Mouse (Mus musculus) midbrain, embryonic 13.5 days (tissue): ENCODE results near the gene Defb29. TPM values are rescaled to one million over a fixed set of nuclear protein-coding genes. Genes with fewer than 3 reads are reported as not detected.

Experiments used
- ATAC-seq: fragments of 200-750 bp; cut with Nextera tagmentation; 2 replicates; pipeline ENCODE4 v1.8.0; 2017; ENCODE audit warnings: mild to moderate bottlenecking, moderate TSS enrichment, moderate library complexity
- H3K27ac ChIP-seq: fragments of 300-500 bp; sonication (generic); 2 replicates; pipeline ENCODE4 v1.5.1; 2015; ENCODE audit warnings: inconsistent platforms, mild to moderate bottlenecking, moderate library complexity
- H3K27me3 ChIP-seq: fragments of 300-500 bp; sonication (generic); 2 replicates; pipeline ENCODE4 v1.6.1; 2015; ENCODE audit warnings: mild to moderate bottlenecking, inconsistent platforms
- H3K36me3 ChIP-seq: fragments of 300-500 bp; sonication (generic); 2 replicates; pipeline ENCODE4 v1.6.1; 2015; ENCODE audit warnings: mild to moderate bottlenecking, inconsistent platforms
- H3K4me1 ChIP-seq: fragments of 300-500 bp; sonication (generic); replicated peaks from 2 replicates; pipeline ENCODE4 v1.6.1; 2015; ENCODE audit warnings: inconsistent platforms
- H3K4me2 ChIP-seq: fragments of 300-500 bp; sonication (generic); replicated peaks from 2 replicates; pipeline ENCODE4 v1.6.1; 2015; ENCODE audit warnings: moderate library complexity, mild to moderate bottlenecking, inconsistent platforms
- H3K4me3 ChIP-seq: fragments of 300-500 bp; sonication (generic); replicated peaks from 2 replicates; pipeline ENCODE4 v1.5.1; 2015; ENCODE audit warnings: mild to moderate bottlenecking, inconsistent platforms
- H3K9ac ChIP-seq: fragments of 300-500 bp; sonication (generic); replicated peaks from 2 replicates; pipeline ENCODE4 v1.6.1; 2015; ENCODE audit warnings: mild to moderate bottlenecking, inconsistent platforms
- H3K9me3 ChIP-seq: fragments of 300-500 bp; sonication (generic); 2 replicates; pipeline ENCODE4 v1.6.1; 2016; ENCODE audit warnings: mild to moderate bottlenecking, inconsistent platforms
- WGBS: fragments of 180-500 bp; shearing (Covaris S2); methylation state at CpG from one replicate; pipeline ENCODE4 v1.1.7; 2015; 5-methylcytosine and 5-hydroxymethylcytosine counted together
- polyA plus RNA-seq: library from polyadenylated mRNA; unstranded; fragments of >200 nt; fragmentation: Nextera tagmentation; extraction: Ambion mirVana; gene quantifications from 2 replicates; pipeline ENCODE4 v1.2.1, GENCODE M21; 2015

Gene Defb29
- polyA plus RNA-seq, 1 experiment from 2014 or later, result not detected

DNA sequence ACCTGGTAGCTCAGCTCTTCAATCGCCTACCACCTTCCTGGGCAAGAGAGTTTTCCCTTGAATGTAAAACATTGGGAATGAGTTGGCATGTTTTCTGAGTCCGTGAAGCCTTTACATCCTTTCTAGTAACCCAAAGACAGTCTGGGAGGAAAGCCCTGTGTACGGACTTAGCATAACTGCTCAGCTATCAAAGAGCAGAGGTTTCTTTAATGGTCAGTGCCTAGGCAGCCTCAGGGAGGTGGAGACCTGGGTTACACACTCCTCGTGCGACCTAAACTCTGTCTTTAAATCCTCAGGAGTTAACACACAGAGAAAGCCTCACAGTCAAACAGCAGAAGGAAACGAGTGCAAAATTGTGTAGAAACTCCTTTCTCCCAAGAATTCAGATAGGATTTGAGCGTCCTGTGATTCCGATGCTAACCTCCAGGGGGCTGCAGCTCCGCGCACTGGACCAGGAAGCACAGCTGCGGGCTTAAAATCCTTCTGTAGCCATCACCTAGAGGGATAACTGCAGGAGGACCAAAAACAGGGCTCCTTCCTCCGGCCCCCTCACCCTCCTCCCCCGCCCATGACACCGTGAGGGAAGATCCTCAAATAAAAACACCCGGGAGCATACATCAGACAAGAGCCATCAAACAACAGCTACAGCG is 14.0 kb upstream of the Defb29 start:
- no peak for ATAC-seq
- Histone ChIP-seq H3K27me3 (no peaks in the 10 kb centered on the region), H3K36me3 (no peaks in the 10 kb centered on the region), H3K9ac (no peak overlapping the region), H3K9me3 (no peaks in the 10 kb centered on the region), H3K4me3 (no peak overlapping the region), H3K4me1 (peaks cover 7% of the 10 kb centered on the region), H3K27ac (no peak overlapping the region), H3K4me2 (peak overlapping the region; percentile 36)
- 14% methylated on average over 16 of the region's 16 CpGs for WGBS

DNA sequence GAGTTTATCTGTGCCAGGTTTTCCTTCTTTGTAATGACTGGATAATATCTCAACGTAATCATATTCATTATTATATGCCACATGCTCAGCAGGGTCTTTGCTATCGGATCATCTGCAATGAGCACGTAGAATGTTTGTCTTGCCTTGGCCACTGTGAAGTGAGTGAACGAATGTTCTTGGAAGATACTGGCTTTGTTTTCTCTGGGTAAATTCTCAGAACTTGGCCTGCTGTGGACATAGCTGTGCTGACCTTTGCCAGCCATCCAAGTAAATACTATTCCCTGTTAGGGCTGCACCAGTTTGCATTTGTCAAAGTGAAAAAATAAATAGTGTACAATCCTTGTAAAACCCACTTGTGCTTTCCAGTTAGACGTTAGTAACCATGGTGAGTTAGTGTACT is 8.2 kb upstream of the Defb29 start:
- 76% methylated on average over 5 of the region's 5 CpGs for WGBS
- Histone ChIP-seq H3K4me3 (no peak overlapping the region), H3K9me3 (no peaks in the 10 kb centered on the region), H3K9ac (no peak overlapping the region), H3K27me3 (no peaks in the 10 kb centered on the region), H3K27ac (no peak overlapping the region), H3K4me2 (no peak overlapping the region), H3K4me1 (no peaks in the 10 kb centered on the region; the same call in 1 of the 2 replicates), H3K36me3 (no peaks in the 10 kb centered on the region)
- no peak for ATAC-seq

DNA sequence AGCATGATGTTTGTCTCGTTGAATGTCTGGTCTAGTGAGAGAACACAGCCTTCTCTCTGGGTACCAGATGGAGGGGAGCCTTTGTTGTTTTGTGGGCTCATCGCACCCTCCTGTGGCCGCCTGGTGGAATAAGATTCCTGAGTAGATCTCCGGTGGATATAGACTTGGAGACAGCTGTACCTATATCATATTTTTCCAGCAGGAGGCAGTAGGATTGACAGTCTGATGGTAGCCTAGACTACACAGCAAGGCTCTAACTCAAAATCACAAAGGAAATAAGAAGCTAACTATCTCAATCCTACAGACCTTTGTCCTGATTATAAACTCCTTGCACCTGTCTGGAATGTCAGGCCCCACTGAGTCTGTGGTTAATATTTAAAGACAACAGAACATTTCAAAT is 4.8 kb upstream of the Defb29 start:
- WGBS, result 29% methylated on average over 4 of the region's 4 CpGs
- 0 out of 2 replicates have a peak, but pooled peaks have one; percentile 27 for ATAC-seq
- H3K4me3 ChIP-seq, result no peak overlapping the region

DNA sequence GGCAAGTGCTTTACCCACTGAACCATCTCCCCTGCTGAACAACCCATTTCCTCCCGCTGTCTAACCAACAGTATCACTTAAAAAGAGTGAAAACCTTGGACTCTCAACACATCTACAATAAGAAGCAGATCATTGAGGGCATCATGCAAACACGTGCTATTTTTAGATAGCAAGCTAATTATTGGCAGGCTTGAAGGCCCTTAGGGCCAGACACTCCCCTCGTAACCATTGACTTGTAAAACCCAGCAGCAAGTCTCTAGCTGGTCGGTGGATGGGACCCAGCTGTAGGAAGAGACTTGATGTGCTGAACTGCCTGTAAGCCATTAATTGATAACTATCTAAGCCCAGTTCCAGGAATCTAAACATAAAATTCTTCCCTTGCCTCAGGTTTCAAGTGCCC is 3.6 kb upstream of the Defb29 start:
- Histone ChIP-seq H3K27me3 (no peaks in the 10 kb centered on the region), H3K36me3 (no peaks in the 10 kb centered on the region), H3K9ac (no peak overlapping the region), H3K9me3 (no peaks in the 10 kb centered on the region), H3K4me2 (no peak overlapping the region), H3K4me1 (no peaks in the 10 kb centered on the region; the same call in 1 of the 2 replicates), H3K4me3 (no peak overlapping the region), H3K27ac (no peak overlapping the region)
- 81% methylated on average over 4 of the region's 4 CpGs for WGBS
- ATAC-seq, result no peak

More for the DNA sequence above, 4.8 kb upstream of the Defb29 start:
- Histone ChIP-seq H3K9me3 (no peaks in the 10 kb centered on the region), H3K9ac (no peak overlapping the region), H3K4me2 (no peak overlapping the region), H3K36me3 (no peaks in the 10 kb centered on the region), H3K27ac (no peak overlapping the region), H3K27me3 (no peaks in the 10 kb centered on the region), H3K4me1 (no peaks in the 10 kb centered on the region; the same call in 1 of the 2 replicates)

DNA sequence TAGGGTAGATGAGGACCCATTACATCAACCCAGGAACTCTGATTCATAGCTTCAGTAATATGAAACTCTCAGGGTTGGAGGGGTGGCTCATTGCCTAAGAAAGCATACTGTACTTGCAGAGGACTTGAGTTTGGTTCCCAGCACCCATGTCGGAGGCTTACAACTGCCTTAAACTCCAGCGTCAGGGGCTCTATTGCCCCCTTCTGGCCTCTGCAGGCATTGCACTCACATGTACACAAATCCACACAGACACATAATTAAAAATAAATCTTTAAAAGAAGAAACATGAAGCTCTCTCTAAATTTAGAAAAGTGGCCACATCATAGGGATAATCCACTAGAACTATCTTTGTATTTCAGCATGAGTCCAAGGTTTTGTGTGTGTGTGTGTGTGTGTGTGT is 3.0 kb upstream of the Defb29 start:
- no peaks in the 10 kb centered on the region for H3K9me3 ChIP-seq
- no peaks in the 10 kb centered on the region for H3K27me3 ChIP-seq
- ATAC-seq, result no peak
- no peak overlapping the region for H3K4me3 ChIP-seq
- no peaks in the 10 kb centered on the region for H3K36me3 ChIP-seq
- no peak overlapping the region for H3K4me2 ChIP-seq
- WGBS, result 77% methylated on average over 2 of the region's 2 CpGs
- no peaks in the 10 kb centered on the region; the same call in 1 of the 2 replicates for H3K4me1 ChIP-seq
- H3K27ac ChIP-seq, result no peak overlapping the region
- no peak overlapping the region for H3K9ac ChIP-seq

DNA sequence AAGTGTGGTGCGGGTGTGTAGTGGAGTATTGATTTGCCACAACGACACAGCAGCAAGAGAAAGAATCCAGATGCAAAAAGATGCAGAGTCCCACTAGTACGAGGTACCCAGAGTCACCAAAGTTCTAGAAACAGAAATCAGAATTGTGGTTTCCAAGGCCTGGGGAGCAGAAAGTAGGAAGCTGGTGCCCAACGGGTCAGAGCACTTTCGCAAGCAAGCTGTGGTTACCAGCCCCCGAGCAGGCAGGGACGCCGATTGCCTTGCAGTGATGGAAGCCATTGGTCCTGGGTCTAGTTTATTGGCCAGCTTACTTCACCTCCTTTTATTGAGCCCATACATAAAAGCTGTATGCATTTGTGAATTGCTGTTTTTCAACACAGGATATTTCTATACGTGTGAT is 2.1 kb upstream of the Defb29 start:
- 89% methylated on average over 9 of the region's 9 CpGs for WGBS
- no peak for ATAC-seq

DNA sequence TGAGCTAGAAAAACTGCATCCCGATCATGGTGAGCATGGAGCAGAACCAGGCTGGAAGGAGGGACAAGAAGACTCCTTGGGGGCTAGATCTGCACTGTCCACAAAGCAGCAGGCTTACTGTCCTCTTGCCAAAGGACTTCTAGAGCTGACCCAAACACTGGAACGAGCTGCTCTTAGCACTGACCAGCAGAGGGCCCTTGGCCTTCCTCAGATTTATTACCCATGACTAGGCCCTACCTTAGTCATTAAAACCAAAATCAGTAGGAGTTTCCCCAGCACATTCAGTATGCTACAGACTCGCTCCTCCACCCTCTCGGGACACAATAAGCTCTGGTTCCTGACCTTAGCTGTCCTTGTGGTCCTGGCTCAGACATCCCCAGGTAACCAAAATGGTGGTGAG is 21.9 kb downstream of the Defb29 start, which contains the start of gene Defb28:
Gene Defb28 (plus strand): TSS at position 275 of the 400 bp plus-strand sequence.
- Histone ChIP-seq H3K27ac (no peak within 1 kb of the TSS), H3K36me3 (no peaks in the 10 kb centered on the region), H3K4me2 (no peak within 1 kb of the TSS), H3K9me3 (no peaks in the 10 kb centered on the region), H3K4me3 (no peak within 1 kb of the TSS), H3K27me3 (no peaks in the 10 kb centered on the region), H3K9ac (no peak within 1 kb of the TSS), H3K4me1 (no peaks in the 10 kb centered on the region)
- WGBS, result 72% methylated on average over 4 of the region's 4 CpGs
- ATAC-seq, result no peak

More for the DNA sequence above, 2.1 kb upstream of the Defb29 start:
- no peak overlapping the region for H3K4me3 ChIP-seq
- no peaks in the 10 kb centered on the region for H3K9me3 ChIP-seq
- H3K4me2 ChIP-seq, result no peak overlapping the region
- H3K4me1 ChIP-seq, result no peaks in the 10 kb centered on the region
- H3K27ac ChIP-seq, result no peak overlapping the region
- no peak overlapping the region for H3K9ac ChIP-seq
- H3K36me3 ChIP-seq, result no peaks in the 10 kb centered on the region
- H3K27me3 ChIP-seq, result no peaks in the 10 kb centered on the region

DNA sequence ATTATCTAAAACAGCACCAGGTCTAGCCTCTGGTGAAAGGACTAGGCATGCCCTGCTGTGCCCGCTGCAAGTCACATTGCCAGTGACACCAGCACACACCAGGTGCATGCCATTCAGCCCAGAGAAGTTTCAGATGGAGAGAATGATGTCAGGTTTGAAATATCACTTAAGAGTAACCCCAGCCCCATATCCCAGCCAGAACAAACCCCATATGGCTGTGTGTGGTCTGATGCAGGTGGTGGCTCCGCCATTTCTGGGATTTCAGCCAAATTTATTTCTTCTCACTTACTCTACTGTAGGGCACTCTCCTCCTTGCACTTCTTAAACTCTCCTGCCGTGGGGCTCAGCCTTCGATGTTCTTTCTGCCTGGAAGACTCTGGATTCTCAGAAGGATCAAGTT is 23.8 kb downstream of the Defb29 start:
- no peak overlapping the region for H3K27ac ChIP-seq
- H3K9me3 ChIP-seq, result no peaks in the 10 kb centered on the region
- 79% methylated on average over 4 of the region's 4 CpGs for WGBS
- H3K27me3 ChIP-seq, result no peaks in the 10 kb centered on the region
- no peak overlapping the region for H3K9ac ChIP-seq
- H3K4me3 ChIP-seq, result no peak overlapping the region
- H3K4me2 ChIP-seq, result no peak overlapping the region
- no peak for ATAC-seq
- H3K4me1 ChIP-seq, result no peaks in the 10 kb centered on the region
- H3K36me3 ChIP-seq, result no peaks in the 10 kb centered on the region

DNA sequence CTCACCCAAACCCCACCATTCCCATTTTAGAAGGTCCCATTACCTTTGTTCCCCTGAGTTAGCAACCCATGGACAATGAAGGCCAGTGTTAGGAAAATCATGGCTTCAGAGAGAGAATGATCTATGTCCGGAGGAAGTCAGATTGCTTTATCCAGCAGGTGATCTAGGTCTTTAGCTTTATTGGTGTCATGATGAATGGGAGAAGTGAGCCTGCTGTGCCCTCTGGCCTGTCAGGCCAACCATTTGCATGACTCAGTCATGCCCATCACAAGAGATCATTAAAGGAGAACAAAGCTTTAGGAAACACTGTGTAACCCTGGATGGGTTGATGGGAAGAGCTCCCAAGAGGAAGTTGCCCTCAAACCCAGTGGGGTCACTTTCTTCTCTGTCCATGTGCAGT is 28.3 kb downstream of the Defb29 start, which contains the start of gene Defb26:
Gene Defb26 (minus strand): TSS at position 101 of the 400 bp plus-strand sequence.
- H3K9me3 ChIP-seq, result no peaks in the 10 kb centered on the region
- ATAC-seq, result no peak
- no peaks in the 10 kb centered on the region for H3K27me3 ChIP-seq
- 82% methylated on average over 1 of the region's 1 CpGs for WGBS
- no peak within 1 kb of the TSS for H3K4me3 ChIP-seq
- H3K4me2 ChIP-seq, result no peak within 1 kb of the TSS
- no peaks in the 10 kb centered on the region for H3K4me1 ChIP-seq
- H3K9ac ChIP-seq, result no peak within 1 kb of the TSS
- no peak within 1 kb of the TSS for H3K27ac ChIP-seq
- no peaks in the 10 kb centered on the region for H3K36me3 ChIP-seq

DNA sequence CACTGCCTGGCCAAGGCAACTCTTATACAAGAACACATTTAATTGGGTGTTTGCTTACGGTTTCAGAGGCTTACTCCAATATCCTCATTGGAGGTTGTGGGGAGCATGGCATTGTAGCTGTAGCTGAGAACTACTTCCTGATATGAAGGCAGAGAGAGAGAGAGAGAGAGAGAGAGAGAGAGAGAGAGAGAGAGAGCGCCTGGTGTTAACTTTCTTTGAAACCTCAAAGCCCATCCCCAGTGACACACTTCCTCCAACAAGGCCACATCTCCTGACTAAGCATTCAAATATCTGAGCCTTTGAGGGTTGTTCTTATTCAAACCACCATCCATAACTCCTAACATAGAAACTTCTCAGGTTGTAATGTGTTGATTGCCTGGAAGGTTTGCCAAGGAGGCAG is 35.9 kb downstream of the Defb29 start:
- 80% methylated on average over 2 of the region's 2 CpGs for WGBS
- Histone ChIP-seq H3K4me2 (no peak overlapping the region), H3K27me3 (no peaks in the 10 kb centered on the region), H3K4me3 (no peak overlapping the region), H3K9me3 (no peaks in the 10 kb centered on the region), H3K4me1 (no peaks in the 10 kb centered on the region), H3K36me3 (no peaks in the 10 kb centered on the region), H3K27ac (no peak overlapping the region), H3K9ac (no peak overlapping the region)
- no peak for ATAC-seq

DNA sequence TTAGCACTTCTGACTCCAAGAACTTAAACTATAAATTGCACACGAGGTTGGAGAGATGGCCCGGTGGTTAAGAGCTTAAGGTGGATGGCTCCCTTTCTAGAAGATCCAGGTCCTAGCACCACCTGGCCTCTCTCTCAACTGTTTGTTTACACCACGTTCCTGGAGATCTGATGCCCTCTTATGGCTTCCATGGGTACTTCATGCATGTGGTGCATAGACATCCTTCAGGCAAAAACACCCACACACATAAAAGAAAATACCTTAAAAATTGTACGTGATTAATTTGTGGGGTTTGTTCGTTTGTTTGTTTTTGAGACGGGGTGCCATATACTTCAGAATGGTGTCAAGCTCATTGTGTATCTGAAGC is 39.1 kb downstream of the Defb29 start:
- Histone ChIP-seq H3K4me1 (no peaks in the 10 kb centered on the region), H3K27me3 (no peaks in the 10 kb centered on the region), H3K27ac (no peak overlapping the region), H3K9ac (no peak overlapping the region), H3K9me3 (no peaks in the 10 kb centered on the region), H3K4me3 (no peak overlapping the region), H3K4me2 (no peak overlapping the region), H3K36me3 (no peaks in the 10 kb centered on the region)
- 80% methylated on average over 6 of the region's 6 CpGs for WGBS
- no peak for ATAC-seq

DNA sequence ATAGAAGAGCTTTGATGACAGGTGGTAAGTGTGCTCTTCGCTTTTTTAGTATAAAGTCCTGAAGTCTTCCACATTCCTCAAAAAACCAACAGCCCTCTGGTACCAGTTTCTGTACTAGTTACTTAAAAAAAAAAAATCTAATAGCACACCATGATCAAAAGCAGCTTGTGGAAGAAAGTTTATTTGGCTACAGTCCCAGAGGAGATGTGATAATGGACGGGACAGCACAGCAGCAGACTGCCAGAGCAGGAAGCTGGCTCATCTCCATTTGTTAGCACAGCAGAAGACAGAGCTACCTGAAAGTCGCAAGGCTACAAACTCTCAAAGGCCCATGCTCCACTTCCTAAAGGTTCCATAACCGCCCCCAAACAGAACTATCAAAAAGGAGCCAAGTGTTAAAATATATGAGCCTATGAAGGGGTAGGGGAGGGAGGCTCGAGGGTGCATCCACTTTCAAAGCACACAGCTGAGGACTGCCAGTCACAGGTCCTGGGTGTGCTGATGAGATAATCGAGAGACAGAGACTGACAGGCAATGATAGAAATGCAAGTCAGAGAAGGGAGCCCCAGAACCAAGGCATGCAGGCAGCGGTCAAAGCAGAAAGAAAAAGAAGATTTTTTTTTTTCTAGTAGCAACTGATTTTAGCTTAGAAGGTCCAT is 39.6 kb downstream of the Defb29 start:
- no peak overlapping the region for H3K4me3 ChIP-seq
- 82% methylated on average over 7 of the region's 7 CpGs for WGBS
- ATAC-seq, result no peak
- no peak overlapping the region for H3K27ac ChIP-seq
- no peak overlapping the region for H3K9ac ChIP-seq
- H3K27me3 ChIP-seq, result no peaks in the 10 kb centered on the region
- no peaks in the 10 kb centered on the region for H3K36me3 ChIP-seq
- H3K4me2 ChIP-seq, result no peak overlapping the region
- no peaks in the 10 kb centered on the region for H3K9me3 ChIP-seq
- no peaks in the 10 kb centered on the region for H3K4me1 ChIP-seq
